Mouse (Mus musculus) heart, adult 2 months (tissue): ENCODE measurements around the gene Slc9b2.

Experiments
- CTCF ChIP-seq: fragments of 200-600 bp; IDR thresholded peaks from 2 replicates; pipeline ENCODE4 v1.8.1; 2022; ENCODE audit warnings: antibody characterized with exemption, mild to moderate bottlenecking, moderate library complexity
- EP300 ChIP-seq: fragments of 200-500 bp; IDR thresholded peaks from 2 replicates; pipeline ENCODE4 v1.6.1; 2011; ENCODE audit warnings: low read depth, low read length, control low read depth; ENCODE audit not compliant: insufficient read depth
- POLR2A ChIP-seq: fragments of 200-500 bp; IDR thresholded peaks from 2 replicates; pipeline ENCODE4 v1.6.1; 2011; ENCODE audit warnings: mild to moderate bottlenecking, low read depth, low read length, control low read depth; ENCODE audit not compliant: insufficient read depth

DNA sequence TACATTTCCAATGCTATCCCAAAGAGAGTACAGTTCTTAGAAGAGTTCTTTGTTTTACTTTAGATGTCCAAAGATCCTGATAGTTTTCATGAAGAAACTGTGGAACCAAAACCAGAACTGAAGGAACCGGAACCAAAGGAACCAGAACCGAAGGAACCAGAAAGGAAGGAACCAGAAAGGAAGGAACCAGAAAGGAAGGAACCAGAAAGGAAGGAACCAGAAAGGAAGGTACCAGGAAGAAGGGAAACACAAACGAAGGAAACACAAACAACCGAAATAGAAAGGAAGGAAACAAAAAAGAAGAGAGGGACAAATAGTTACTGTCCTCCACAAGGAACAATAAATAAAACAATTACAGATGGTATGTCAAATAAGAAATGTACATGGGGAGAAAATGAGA is 49.9 kb downstream of the Slc9b2 start:
- TF ChIP-seq POLR2A = no peak
- no peak for TF ChIP-seq CTCF
- no peak for TF ChIP-seq EP300
